Mouse (Mus musculus) thymus, adult 2 months (tissue): ENCODE results near the gene Lmtk3.

Source experiments
- CTCF ChIP-seq: fragments of 200-500 bp; IDR thresholded peaks from 2 replicates; pipeline ENCODE4 v1.5.1; 2012; ENCODE audit warnings: mild to moderate bottlenecking, control low read depth, low read length, moderate library complexity, borderline replicate concordance; ENCODE audit not compliant: control insufficient read depth, poor library complexity, insufficient read depth; ENCODE audit errors: extremely low read depth
- POLR2A ChIP-seq: fragments of 200-500 bp; IDR thresholded peaks from 2 replicates; pipeline ENCODE4 v1.6.1; 2012; ENCODE audit warnings: mild to moderate bottlenecking, low read length, control low read depth, moderate library complexity; ENCODE audit not compliant: control insufficient read depth, poor library complexity, insufficient read depth; ENCODE audit errors: extremely low read depth

- no peak for TF ChIP-seq CTCF
- TF ChIP-seq POLR2A: no peak
Measured at GRCm38 (mm10) chr7:45794971-45795370, 11.4 kb downstream of the Lmtk3 start.
